Mouse (Mus musculus) testis, adult 2 months (tissue): ENCODE measurements around the gene Smco1. TPM values are rescaled to one million over a fixed set of nuclear protein-coding genes. Genes with fewer than 3 reads are reported as not detected.
"Not testable (repeated sequence)": the region's sequence is repeated elsewhere in the genome, so short reads cannot be mapped to it uniquely, and the experiment has no call there.

Experiments
- H3K27ac ChIP-seq: fragments of 200-500 bp; 2 replicates; pipeline ENCODE4 v1.5.1; 2012; ENCODE audit warnings: low read depth, low read length; ENCODE audit not compliant: control insufficient read depth, insufficient read depth
- H3K27me3 ChIP-seq: fragments of 200-500 bp; 2 replicates; pipeline ENCODE4 v1.6.1; 2012; ENCODE audit warnings: mild to moderate bottlenecking, low read length, moderate library complexity; ENCODE audit not compliant: control insufficient read depth, insufficient read depth
- H3K36me3 ChIP-seq: fragments of 200-500 bp; 2 replicates; pipeline ENCODE4 v1.6.1; 2012; ENCODE audit warnings: mild to moderate bottlenecking, low read length; ENCODE audit not compliant: control insufficient read depth, insufficient read depth
- H3K4me1 ChIP-seq: fragments of 200-500 bp; 2 replicates; pipeline ENCODE4 v1.6.1; 2012; ENCODE audit warnings: low read length; ENCODE audit not compliant: control insufficient read depth, insufficient read depth
- H3K4me3 ChIP-seq: fragments of 200-500 bp; 2 replicates; pipeline ENCODE4 v1.5.1; 2012; ENCODE audit warnings: low read depth, mild to moderate bottlenecking, low read length, moderate library complexity, mixed read lengths; ENCODE audit not compliant: control insufficient read depth
- CTCF ChIP-seq: fragments of 200-500 bp; IDR thresholded peaks from 2 replicates; pipeline ENCODE4 v1.5.1; 2012; ENCODE audit warnings: low read depth, mild to moderate bottlenecking, inconsistent platforms, low read length, moderate library complexity; ENCODE audit not compliant: control insufficient read depth, insufficient read depth, insufficient replicate concordance
- POLR2A ChIP-seq: fragments of 200-500 bp; IDR thresholded peaks from 2 replicates; pipeline ENCODE4 v1.6.1; 2012; ENCODE audit warnings: low read depth, mild to moderate bottlenecking, inconsistent platforms, low read length, moderate library complexity; ENCODE audit not compliant: control insufficient read depth
- polyA plus RNA-seq: library from polyadenylated mRNA; depleted of rRNA; stranded (reverse); fragments of >200 nt; gene quantifications from 2 replicates; pipeline ENCODE4 v1.2.3, GENCODE M21; 2012; rRNA removed

Gene Smco1
- 0.14 and 0.21 TPM in 2 replicates for polyA plus RNA-seq

GRCm38 (mm10) chr16:32271291-32271690, at the start of gene Smco1:
TSS of gene Smco1 (plus strand) at chr16:32271468.
- H3K36me3 ChIP-seq, result no peaks in the 10 kb centered on the region
- no peaks in the 10 kb centered on the region for H3K27me3 ChIP-seq
- H3K4me1 ChIP-seq, result 0 out of 2 replicates have a peak, but pooled peaks cover 2% of the 10 kb centered on the region
- no peak within 1 kb of the TSS for H3K4me3 ChIP-seq
- TF ChIP-seq CTCF (no peak), POLR2A (no peak)
- no peak within 1 kb of the TSS for H3K27ac ChIP-seq

GRCm38 (mm10) chr16:32221803-32222202, 49.5 kb upstream of the Smco1 start:
- H3K27me3 ChIP-seq, result no peaks in the 10 kb centered on the region
- H3K4me1 ChIP-seq, result no peaks in the 10 kb centered on the region
- H3K36me3 ChIP-seq, result no peaks in the 10 kb centered on the region
- TF ChIP-seq POLR2A (no peak), CTCF (no peak)
- H3K27ac ChIP-seq, result no peak overlapping the region
- no peak overlapping the region for H3K4me3 ChIP-seq

GRCm38 (mm10) chr16:32222399-32222798, 48.9 kb upstream of the Smco1 start:
- no peaks in the 10 kb centered on the region for H3K36me3 ChIP-seq
- H3K27ac ChIP-seq, result no peak overlapping the region
- H3K4me1 ChIP-seq, result no peaks in the 10 kb centered on the region
- H3K4me3 ChIP-seq, result no peak overlapping the region
- TF ChIP-seq CTCF (no peak), POLR2A (no peak)
- no peaks in the 10 kb centered on the region for H3K27me3 ChIP-seq

GRCm38 (mm10) chr16:32232050-32232449, 39.2 kb upstream of the Smco1 start:
- not testable (repeated sequence) for H3K4me1 ChIP-seq, H3K36me3 ChIP-seq, H3K27me3 ChIP-seq, H3K4me3 ChIP-seq, H3K27ac ChIP-seq

- Histone ChIP-seq H3K36me3 (peaks cover 3% of the 10 kb centered on the region), H3K4me3 (no peak overlapping the region), H3K27ac (no peak overlapping the region), H3K27me3 (no peaks in the 10 kb centered on the region), H3K4me1 (no peaks in the 10 kb centered on the region)
- TF ChIP-seq CTCF (no peak), POLR2A (no peak)
Measured at GRCm38 (mm10) chr16:32237930-32238680, 33.2 kb upstream of the Smco1 start.

GRCm38 (mm10) chr16:32239428-32240312, 31.6 kb upstream of the Smco1 start:
- Histone ChIP-seq H3K27ac (no peak overlapping the region), H3K27me3 (no peaks in the 10 kb centered on the region), H3K36me3 (peaks cover 3% of the 10 kb centered on the region), H3K4me1 (no peaks in the 10 kb centered on the region), H3K4me3 (no peak overlapping the region)
- no peak for TF ChIP-seq POLR2A
- no peak for TF ChIP-seq CTCF

GRCm38 (mm10) chr16:32243901-32244300, 27.4 kb upstream of the Smco1 start:
- Histone ChIP-seq H3K36me3 (no peaks in the 10 kb centered on the region), H3K4me1 (no peaks in the 10 kb centered on the region; the same call in 1 of the 2 replicates), H3K27ac (no peak overlapping the region), H3K4me3 (no peak overlapping the region), H3K27me3 (no peaks in the 10 kb centered on the region)
- TF ChIP-seq POLR2A (no peak), CTCF (no peak)
